Mouse (Mus musculus): Measurements from ENCODE around the gene Rspo4.

DNA sequence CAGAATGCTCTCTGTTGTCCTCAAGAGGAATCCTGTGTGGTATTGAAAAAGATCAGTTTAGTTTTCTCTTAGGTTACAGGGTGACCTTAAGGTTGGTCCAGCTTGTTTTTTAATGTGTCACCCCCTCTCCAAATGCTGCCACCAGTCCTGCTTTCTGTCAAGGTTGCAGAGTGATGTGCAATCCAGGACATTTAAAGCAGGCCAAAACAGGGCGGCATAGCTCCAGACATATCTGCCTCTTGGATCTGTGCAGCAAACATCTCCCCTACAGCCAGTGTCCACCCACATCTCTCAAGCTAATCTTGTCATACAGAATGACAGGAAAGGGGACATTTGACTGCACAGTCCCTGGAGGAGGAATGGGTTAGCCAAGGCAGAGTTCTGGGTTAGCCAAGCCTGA lies 55.4 kb downstream of the Rspo4 start:
- TF ChIP-seq CTCF (IDR thresholded peaks at IDR 0.05; ENCODE audit: extremely low read depth, insufficient read depth, insufficient read length, insufficient replicate concordance), result no peak
- TF ChIP-seq POLR2A (IDR thresholded peaks at IDR 0.05; ENCODE audit: low read depth, low read length), result no peak
